Mouse (Mus musculus): ENCODE data around the gene Ccdc185. TPM values are rescaled to one million over a fixed set of nuclear protein-coding genes. Genes with fewer than 3 reads are reported as not detected.

The Ccdc185 gene
- polyA plus RNA-seq (2012; ENCODE audit: insufficient read depth, insufficient read length, low replicate concordance, missing spikeins) = not detected in 2 replicates

DNA sequence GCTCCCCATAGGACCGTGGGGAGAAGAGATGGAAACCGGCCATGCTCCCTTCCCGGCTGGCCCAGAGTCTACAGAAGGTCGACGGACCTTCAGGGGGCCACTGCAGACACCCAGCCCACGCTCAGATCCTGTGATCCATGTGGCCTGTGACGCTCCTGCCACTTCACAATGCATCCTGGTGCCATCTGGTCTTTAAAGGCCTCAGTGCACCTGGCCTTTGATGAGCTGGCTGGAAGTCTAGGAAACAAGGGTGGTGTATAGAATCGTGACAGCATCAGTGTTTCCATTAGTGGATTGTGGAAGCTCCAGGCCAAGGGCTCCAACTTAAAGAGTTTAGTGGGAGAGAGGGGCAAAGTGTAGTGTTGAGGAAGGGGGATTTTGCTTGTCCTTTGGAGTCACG lies at the start of gene Ccdc185:
Gene Ccdc185 (minus strand): TSS at position 101 of the 400 bp plus-strand sequence.
- no peak within 1 kb of the TSS for H3K4me3 ChIP-seq (ENCODE audit: insufficient read depth, low read depth, low read length)
- H3K27ac ChIP-seq (ENCODE audit: insufficient read depth, low read depth, low read length) = no peak within 1 kb of the TSS
- no peak for TF ChIP-seq POLR2A (IDR thresholded peaks at IDR 0.05; ENCODE audit: insufficient read depth, low read depth, low read length)
- no peak for TF ChIP-seq CTCF (IDR thresholded peaks at IDR 0.05; ENCODE audit: insufficient read depth, low read depth, low read length)
- H3K4me1 ChIP-seq (ENCODE audit: control insufficient read depth, insufficient read depth, low read length) = no peaks in the 10 kb centered on the region; the same call in 1 of the 2 replicates
- 94% methylated on average over 9 of the region's 9 CpGs for WGBS

DNA sequence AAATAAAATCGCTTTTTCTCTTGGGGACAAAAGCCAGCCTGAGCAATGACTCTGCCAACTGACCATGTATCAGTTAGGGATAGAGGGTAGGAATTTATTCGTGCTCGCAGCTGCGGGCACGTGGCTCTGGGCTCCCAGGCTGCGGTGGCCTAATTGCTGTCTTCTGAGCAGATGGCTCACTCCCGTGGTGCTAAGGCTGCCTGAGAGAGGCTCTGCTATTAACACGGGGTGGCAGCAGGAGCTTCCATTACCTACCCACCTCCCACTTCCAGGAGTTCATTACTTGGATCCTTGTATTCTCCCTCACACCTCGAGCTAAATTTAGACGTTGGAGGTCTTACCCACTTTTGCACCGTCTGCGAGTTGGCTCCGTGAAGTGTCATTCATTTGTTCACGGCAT lies 48.1 kb upstream of the Ccdc185 start:
- H3K27ac ChIP-seq (ENCODE audit: insufficient read depth, low read depth, low read length) = peak overlapping the region; percentile 34; the same call in 1 of the 2 replicates

DNA sequence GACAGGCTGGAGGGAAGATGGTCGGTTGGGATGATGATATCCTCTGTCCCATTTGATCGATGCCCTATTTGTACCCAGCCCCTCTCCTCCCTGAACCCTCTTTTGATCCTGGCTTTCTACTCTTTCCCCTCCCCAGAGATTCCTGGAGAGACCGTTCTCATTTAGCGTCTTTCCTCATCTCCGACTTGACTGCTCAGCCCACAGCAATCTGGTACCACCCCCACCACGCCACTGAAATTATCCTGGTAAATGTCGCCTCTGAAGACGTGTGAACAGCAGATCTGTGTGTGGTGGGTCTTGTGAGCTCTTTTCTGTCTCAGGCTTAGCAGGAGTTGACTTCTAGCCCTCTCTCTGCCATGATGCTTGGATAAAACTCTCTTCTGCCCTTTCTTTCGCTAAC lies 45.6 kb upstream of the Ccdc185 start:
- 54% methylated on average over 9 of the region's 9 CpGs for WGBS
- Histone ChIP-seq H3K4me3 (ENCODE audit: insufficient read depth, low read depth, low read length) (no peak overlapping the region), H3K4me1 (ENCODE audit: control insufficient read depth, insufficient read depth, low read length) (peaks cover 40% of the 10 kb centered on the region), H3K27ac (ENCODE audit: insufficient read depth, low read depth, low read length) (peak overlapping the region; percentile 98)
- TF ChIP-seq POLR2A (IDR thresholded peaks at IDR 0.05; ENCODE audit: insufficient read depth, low read depth, low read length) (no peak), CTCF (IDR thresholded peaks at IDR 0.05; ENCODE audit: insufficient read depth, low read depth, low read length) (no peak)

More for the DNA sequence above, 48.1 kb upstream of the Ccdc185 start:
- Histone ChIP-seq H3K4me3 (ENCODE audit: insufficient read depth, low read depth, low read length) (no peak overlapping the region), H3K4me1 (ENCODE audit: control insufficient read depth, insufficient read depth, low read length) (peaks cover 38% of the 10 kb centered on the region)
- TF ChIP-seq CTCF (IDR thresholded peaks at IDR 0.05; ENCODE audit: insufficient read depth, low read depth, low read length) (no peak), POLR2A (IDR thresholded peaks at IDR 0.05; ENCODE audit: insufficient read depth, low read depth, low read length) (no peak)
- WGBS = 29% methylated on average over 14 of the region's 14 CpGs

DNA sequence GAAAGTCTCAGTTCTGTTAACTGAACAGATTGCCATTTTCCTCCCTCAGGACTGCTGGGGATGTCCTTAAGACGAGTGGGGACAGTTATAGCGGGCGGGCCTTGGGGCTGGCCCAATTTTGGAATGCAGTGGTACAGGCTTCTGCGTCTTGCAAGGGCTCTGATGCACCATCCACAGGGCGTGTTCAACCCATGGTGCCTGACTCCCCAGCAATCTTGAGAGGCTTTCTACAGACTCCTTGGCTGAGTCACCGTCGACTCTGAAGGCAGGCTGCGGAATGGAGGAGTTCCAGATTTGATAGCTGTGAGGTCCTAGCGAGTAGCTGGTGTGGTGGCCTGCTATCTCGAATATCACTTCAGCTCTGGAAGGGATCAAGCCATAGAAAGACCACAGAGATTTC lies 45.2 kb upstream of the Ccdc185 start:
- Histone ChIP-seq H3K4me1 (ENCODE audit: control insufficient read depth, insufficient read depth, low read length) (peaks cover 44% of the 10 kb centered on the region), H3K27ac (ENCODE audit: insufficient read depth, low read depth, low read length) (peak overlapping the region; percentile 98), H3K4me3 (ENCODE audit: insufficient read depth, low read depth, low read length) (no peak overlapping the region)
- TF ChIP-seq CTCF (IDR thresholded peaks at IDR 0.05; ENCODE audit: insufficient read depth, low read depth, low read length) (no peak), POLR2A (IDR thresholded peaks at IDR 0.05; ENCODE audit: insufficient read depth, low read depth, low read length) (no peak)
- WGBS = 29% methylated on average over 10 of the region's 10 CpGs

DNA sequence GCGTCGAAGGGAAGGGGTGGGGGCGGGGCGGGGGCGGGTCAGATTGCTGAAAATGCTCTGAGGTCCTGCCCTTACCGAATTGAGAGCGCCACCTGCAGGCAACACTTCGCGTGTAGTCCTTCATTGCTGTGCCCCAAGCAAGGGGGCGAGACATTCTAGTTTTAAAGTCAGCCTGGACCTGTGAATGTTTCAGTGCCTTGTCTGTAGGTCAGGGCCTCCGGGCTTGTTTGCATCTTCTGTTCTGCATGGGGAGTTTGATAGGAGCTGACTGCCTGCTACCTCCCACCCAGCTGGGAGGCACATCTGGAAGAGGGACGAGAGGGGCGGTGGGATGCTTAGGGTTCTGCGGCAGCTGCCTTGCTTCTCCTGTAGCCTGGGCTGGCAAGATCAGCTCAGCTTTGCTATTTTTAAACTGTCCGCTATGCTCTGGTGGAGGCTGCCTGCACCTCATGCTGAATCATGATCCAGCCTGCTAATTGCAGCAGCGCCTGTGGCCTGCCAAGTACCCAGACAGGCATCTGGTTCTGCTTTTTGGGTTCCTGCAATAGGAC lies 43.6 kb upstream of the Ccdc185 start:
- peak overlapping the region; percentile 98 for H3K27ac ChIP-seq (ENCODE audit: insufficient read depth, low read depth, low read length)
- 5% methylated on average over 16 of the region's 16 CpGs for WGBS
- H3K4me3 ChIP-seq (ENCODE audit: insufficient read depth, low read depth, low read length) = no peak overlapping the region
- peaks cover 50% of the 10 kb centered on the region for H3K4me1 ChIP-seq (ENCODE audit: control insufficient read depth, insufficient read depth, low read length)
- no peak for TF ChIP-seq CTCF (IDR thresholded peaks at IDR 0.05; ENCODE audit: insufficient read depth, low read depth, low read length)
- no peak for TF ChIP-seq POLR2A (IDR thresholded peaks at IDR 0.05; ENCODE audit: insufficient read depth, low read depth, low read length)

DNA sequence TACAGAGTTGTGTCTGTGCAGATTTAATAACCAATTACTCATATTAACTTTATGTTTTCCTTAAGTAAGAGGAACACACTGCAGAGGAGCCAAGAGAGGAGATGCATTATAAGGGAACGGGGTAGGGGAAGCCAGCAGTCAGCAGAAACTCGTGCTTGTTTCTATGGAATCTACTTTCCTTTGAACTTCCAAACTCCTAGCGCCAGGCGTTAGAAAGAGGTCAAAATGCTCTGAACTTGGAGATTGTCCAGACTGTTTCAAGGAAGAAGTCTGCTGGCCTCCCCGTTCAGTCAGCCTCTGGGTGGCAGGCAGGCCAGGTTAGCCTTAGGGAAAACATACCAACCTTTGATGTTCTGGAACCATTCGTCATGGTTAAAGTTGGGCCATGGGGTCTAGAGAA lies 39.9 kb upstream of the Ccdc185 start:
- Histone ChIP-seq H3K4me3 (ENCODE audit: insufficient read depth, low read depth, low read length) (no peak overlapping the region), H3K4me1 (ENCODE audit: control insufficient read depth, insufficient read depth, low read length) (peaks cover 34% of the 10 kb centered on the region), H3K27ac (ENCODE audit: insufficient read depth, low read depth, low read length) (no peak overlapping the region)
- TF ChIP-seq POLR2A (IDR thresholded peaks at IDR 0.05; ENCODE audit: insufficient read depth, low read depth, low read length) (no peak), CTCF (IDR thresholded peaks at IDR 0.05; ENCODE audit: insufficient read depth, low read depth, low read length) (no peak)
- 69% methylated on average over 6 of the region's 6 CpGs for WGBS

DNA sequence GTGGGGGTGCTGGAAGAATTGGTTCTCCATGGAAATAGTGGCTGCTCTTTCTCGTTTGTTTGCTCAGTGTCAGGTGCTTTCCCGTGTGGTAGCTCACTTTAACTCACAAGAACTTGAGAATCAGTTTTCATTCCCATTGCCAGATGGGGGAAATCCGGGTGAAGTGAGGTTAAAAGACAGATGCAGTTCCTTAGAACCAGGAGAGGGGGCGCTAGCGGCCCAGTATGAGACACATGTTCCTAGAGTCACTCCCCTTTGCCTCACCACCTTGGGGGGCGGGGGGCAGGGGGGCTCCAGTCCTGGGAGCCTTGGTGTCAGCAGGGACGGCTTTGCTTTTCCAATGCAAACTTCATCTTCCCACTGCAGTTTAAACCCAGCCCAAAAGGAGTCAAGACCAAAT lies 38.0 kb upstream of the Ccdc185 start:
- Histone ChIP-seq H3K27ac (ENCODE audit: insufficient read depth, low read depth, low read length) (no peak overlapping the region), H3K4me1 (ENCODE audit: control insufficient read depth, insufficient read depth, low read length) (peaks cover 18% of the 10 kb centered on the region), H3K4me3 (ENCODE audit: insufficient read depth, low read depth, low read length) (no peak overlapping the region)
- 55% methylated on average over 7 of the region's 7 CpGs for WGBS
- TF ChIP-seq POLR2A (IDR thresholded peaks at IDR 0.05; ENCODE audit: insufficient read depth, low read depth, low read length) (no peak), CTCF (IDR thresholded peaks at IDR 0.05; ENCODE audit: insufficient read depth, low read depth, low read length) (no peak)

DNA sequence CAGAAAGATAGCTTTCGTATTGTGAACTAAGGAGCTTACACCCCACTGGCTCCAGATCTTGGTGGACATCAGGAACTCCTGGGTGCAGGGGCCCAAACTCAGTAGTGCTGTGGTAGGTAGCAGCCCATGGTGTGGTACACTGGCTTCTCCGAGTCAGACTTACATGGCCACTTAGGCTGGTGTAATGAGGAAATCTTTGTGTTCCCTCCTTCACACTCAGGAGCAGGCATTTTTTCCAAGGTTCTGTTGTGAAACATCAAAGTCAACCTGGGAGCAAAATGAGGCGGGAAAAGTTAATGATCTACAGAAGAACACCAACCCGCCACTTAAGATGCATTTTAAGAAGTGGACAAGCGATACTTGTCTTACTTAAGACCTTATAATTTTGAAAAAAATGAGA lies 36.5 kb upstream of the Ccdc185 start:
- Histone ChIP-seq H3K4me3 (ENCODE audit: insufficient read depth, low read depth, low read length) (no peak overlapping the region), H3K4me1 (ENCODE audit: control insufficient read depth, insufficient read depth, low read length) (peaks cover 13% of the 10 kb centered on the region), H3K27ac (ENCODE audit: insufficient read depth, low read depth, low read length) (no peak overlapping the region)
- 94% methylated on average over 5 of the region's 5 CpGs for WGBS
- TF ChIP-seq CTCF (IDR thresholded peaks at IDR 0.05; ENCODE audit: insufficient read depth, low read depth, low read length) (no peak), POLR2A (IDR thresholded peaks at IDR 0.05; ENCODE audit: insufficient read depth, low read depth, low read length) (no peak)

DNA sequence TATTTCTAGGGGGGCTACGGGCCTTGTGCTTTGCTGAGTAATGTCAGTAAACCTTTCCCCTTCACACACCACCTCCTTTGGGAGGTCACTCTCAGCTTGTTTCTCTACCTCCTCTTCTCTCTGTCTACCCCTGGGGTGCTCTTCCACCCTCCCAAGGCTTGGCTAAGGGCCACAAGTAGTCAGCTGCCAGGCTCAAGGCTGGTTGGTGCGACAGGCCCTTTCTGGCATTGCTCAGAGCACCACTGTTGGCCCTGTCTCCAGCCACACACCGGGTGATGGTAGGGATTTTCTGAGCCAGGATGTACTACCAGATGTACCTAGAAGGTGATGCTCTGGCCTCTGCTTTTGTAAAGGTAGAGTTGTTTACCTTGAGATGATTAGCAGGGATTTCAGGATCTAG lies 35.8 kb upstream of the Ccdc185 start:
- WGBS = 67% methylated on average over 3 of the region's 3 CpGs
- H3K4me3 ChIP-seq (ENCODE audit: insufficient read depth, low read depth, low read length) = no peak overlapping the region
- H3K4me1 ChIP-seq (ENCODE audit: control insufficient read depth, insufficient read depth, low read length) = peaks cover 16% of the 10 kb centered on the region
- H3K27ac ChIP-seq (ENCODE audit: insufficient read depth, low read depth, low read length) = no peak overlapping the region
- TF ChIP-seq POLR2A (IDR thresholded peaks at IDR 0.05; ENCODE audit: insufficient read depth, low read depth, low read length) = no peak
- TF ChIP-seq CTCF (IDR thresholded peaks at IDR 0.05; ENCODE audit: insufficient read depth, low read depth, low read length) = no peak

Measured in olfactory bulb, adult 2 months (tissue).